Mouse (Mus musculus): ENCODE data around the gene 2610528A11Rik. TPM values are rescaled to one million over a fixed set of nuclear protein-coding genes. Genes with fewer than 3 reads are reported as not detected.
A peak's percentile ranks its signal among the peaks of the same experiment; 100 is the strongest.
"Not testable (repeated sequence)": the region's sequence is repeated elsewhere in the genome, so short reads cannot be mapped to it uniquely, and the experiment has no call there.

Gene 2610528A11Rik
- polyA plus RNA-seq (2017; shearing (Covaris generic)): not detected

GRCm38 (mm10) chr14:37113922-37114321 lies at the start of gene 2610528A11Rik:
2610528A11Rik (minus strand) TSS chr14:37114022.
- no peak for ATAC-seq

- no peak for ATAC-seq
These were observed 49.6 kb upstream of the 2610528A11Rik start for GRCm38 (mm10) chr14:37163277-37163956.

GRCm38 (mm10) chr14:37154391-37154790 lies 40.6 kb upstream of the 2610528A11Rik start:
- no peak for ATAC-seq

- no peak for ATAC-seq
These were observed 25.4 kb upstream of the 2610528A11Rik start for GRCm38 (mm10) chr14:37139051-37139710.

DNA sequence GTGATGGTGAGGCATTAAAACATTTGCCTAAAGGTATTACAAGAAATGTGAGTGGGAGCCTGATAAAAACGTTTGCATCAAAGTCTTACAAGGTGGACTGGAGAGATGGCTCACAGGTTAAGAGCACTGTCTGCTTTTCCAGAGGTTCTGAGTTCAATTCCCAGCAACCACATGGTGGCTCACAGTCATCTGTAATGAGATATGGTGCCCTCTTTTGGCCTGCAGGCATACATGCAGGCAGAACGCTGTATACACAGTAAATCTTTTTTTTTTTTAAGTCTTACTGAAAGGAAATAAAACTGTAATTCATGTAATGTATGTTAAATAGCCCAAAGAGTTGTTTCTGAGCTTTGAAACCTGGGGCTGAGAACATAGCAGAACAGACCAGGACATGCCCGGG lies 23.8 kb upstream of the 2610528A11Rik start:
- not testable (repeated sequence) for ATAC-seq

- no peak for ATAC-seq
These were observed 22.3 kb upstream of the 2610528A11Rik start for GRCm38 (mm10) chr14:37136110-37136509.

- ATAC-seq: peak; percentile 7
These were observed 21.8 kb upstream of the 2610528A11Rik start for GRCm38 (mm10) chr14:37135671-37136070.

- ATAC-seq: peak; percentile 96
These were observed 21.3 kb upstream of the 2610528A11Rik start, which contains the start of gene Ghitm for GRCm38 (mm10) chr14:37135127-37135593. Ghitm (minus strand) TSS chr14:37135272.

GRCm38 (mm10) chr14:37134304-37135126 lies 20.7 kb upstream of the 2610528A11Rik start:
- peak; percentile 15 for ATAC-seq

DNA sequence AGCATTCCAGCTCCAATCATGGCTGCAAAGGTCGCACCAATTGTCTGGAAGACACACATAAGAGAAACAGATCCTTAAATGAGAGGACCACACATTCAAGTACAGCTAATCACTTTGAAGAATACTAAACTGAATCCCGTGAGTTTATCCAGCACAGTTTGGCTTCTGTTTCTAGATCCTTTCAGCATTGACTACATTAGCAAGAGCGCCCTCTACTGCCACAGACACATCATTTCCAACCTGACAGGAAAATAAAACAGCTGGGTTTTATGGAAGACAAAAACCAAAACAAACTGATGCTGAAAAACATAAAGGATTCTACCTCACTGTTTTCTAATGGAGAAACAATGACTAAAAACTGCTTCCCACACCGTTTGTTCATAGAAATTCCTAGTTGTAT lies 13.8 kb upstream of the 2610528A11Rik start:
- peak; percentile 63 for ATAC-seq

GRCm38 (mm10) chr14:37119233-37119632 lies 5.4 kb upstream of the 2610528A11Rik start:
- ATAC-seq: no peak

- ATAC-seq: no peak
These were observed 891 bp downstream of the 2610528A11Rik start for GRCm38 (mm10) chr14:37112931-37113330.

DNA sequence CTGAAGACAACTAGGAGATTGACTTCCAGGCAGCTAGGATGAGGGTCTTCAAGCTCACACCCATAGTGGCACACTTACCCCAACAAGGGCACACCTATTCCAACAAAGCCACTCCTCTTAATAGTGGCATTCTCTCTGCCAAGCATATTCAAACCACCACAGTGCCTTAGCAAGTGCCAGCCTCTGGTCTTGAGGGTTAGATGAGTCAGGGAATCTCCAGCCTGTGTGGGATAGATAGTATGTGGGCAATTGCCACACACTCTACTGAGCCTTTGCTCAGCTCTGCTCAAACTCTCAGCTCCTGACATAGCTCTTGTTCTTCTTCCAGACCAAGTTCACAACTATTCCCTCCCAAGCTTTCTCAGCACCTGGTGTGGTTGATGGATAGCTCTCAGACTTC lies 2.5 kb downstream of the 2610528A11Rik start:
- ATAC-seq: no peak

DNA sequence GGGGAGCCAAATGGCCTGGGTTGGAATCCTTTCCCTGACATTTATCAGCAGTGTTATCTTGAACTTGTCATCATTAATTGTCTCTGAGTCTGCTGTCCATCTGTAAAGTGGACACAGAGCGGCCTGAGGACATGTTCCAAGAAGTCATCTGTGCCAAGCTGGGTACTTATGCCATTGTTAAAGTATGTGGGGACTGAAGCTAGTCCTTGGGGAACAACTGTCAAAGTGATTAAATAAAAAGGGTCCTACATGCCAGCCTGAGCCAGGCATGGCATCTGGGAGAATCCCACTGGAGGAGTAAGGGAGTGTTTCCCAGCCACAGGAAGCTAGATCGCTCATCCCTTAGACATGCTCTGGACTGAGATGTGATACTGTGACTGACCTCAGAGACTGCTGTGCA lies 3.4 kb downstream of the 2610528A11Rik start:
- ATAC-seq: no peak

- ATAC-seq: no peak
These were observed 3.8 kb downstream of the 2610528A11Rik start for GRCm38 (mm10) chr14:37109975-37110374.

DNA sequence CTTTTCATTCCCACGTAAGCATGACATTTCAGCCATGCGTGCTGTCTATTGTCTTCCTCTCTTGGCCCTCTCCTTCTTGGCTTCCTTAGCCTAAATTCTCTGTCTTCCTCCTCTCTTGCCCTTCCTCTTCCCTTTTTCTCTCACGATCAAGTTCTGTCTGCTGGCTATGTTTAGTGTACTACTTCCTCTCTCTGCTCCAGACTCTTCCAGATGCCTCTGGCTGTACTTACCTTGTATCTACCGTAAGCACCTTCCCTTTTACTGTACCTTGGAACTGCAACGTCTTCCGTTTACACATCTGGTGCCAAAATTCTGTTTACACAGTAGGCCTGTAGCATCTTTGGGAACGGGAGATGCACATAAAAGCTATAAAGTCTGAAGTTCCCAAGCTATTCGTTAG lies 4.4 kb downstream of the 2610528A11Rik start:
- ATAC-seq: no peak

GRCm38 (mm10) chr14:37105846-37106245 lies 8.0 kb downstream of the 2610528A11Rik start:
- ATAC-seq: no peak

GRCm38 (mm10) chr14:37104747-37105146 lies 9.1 kb downstream of the 2610528A11Rik start:
- no peak for ATAC-seq

DNA sequence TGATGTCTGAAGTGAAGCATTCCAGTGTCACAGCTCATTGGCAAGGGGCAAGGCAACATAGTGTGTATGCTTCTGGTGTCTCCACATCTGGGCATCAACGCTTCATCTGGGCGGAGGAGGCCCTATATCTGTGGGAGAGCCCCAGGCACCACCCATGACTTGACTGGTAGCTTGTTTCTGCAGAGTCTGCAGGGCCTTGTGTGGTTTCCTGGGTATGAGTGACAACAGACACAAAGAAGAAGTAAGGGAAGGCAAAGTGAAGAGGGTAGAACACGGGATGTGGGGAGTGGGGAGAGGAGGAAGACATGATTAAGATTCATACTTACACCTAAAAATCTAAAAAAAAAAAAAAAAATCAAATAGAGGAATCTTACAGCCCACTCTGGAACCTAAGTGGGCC lies 11.3 kb downstream of the 2610528A11Rik start:
- no peak for ATAC-seq

GRCm38 (mm10) chr14:37101531-37101930 lies 12.3 kb downstream of the 2610528A11Rik start:
- no peak for ATAC-seq

DNA sequence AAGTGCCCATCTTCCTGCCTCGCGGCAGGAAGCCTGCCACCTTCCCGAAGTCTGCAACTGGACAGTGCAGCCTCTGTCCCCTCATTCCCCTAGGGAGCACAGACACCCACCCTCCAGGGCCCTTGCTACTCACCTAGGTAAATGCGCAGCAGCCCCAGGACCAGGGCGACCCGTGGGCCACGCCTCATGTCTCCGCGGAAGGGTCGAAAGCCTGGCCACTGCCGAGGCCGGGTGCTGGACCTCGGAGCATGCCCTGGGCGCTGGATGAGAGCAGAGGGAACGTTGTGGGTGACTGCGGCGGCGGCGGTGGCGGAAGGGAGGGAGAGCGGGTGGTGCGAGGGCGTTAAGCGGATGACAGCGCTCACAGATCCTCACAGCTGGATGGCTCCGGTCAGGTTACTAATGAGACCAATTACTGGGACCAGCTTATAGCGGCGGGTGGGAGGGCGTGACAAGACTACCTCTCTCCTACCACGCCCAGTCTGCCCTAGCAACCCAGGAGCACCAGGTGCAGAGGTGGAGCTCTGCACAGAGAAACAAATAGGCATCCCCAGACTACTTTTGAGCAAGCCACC lies 15.8 kb downstream of the 2610528A11Rik start, which contains the start of gene Cdhr1:
Gene Cdhr1, minus strand, starts transcription at position 392 of the 575 bp plus-strand sequence.
- no peak for ATAC-seq

DNA sequence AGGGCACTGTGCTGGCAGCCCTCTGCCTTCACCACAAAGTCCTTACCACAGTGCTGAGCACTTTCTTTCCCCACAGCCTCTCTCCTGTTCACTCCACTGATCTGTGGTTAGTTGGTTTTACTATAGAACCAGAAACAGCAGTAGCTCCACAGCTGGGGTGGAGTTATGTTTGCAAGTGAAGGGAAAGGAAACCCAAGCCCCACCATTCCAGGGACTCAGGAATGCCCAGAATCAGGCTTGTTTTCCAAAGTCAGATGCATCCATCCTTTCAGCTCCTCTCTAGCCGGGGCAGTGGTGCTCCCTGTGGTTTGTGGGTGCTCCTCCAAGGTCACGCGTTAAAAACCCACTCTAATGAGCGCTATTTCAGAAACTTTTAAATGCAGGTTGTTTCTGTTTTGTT lies 18.3 kb downstream of the 2610528A11Rik start:
- ATAC-seq: no peak

GRCm38 (mm10) chr14:37094436-37094835 lies 19.4 kb downstream of the 2610528A11Rik start:
- no peak for ATAC-seq

All from inflammation-experienced regulatory T-cells, adult 6 months (primary cell).